Mouse (Mus musculus): ENCODE measurements around the gene Hip1. TPM values are rescaled to one million over a fixed set of nuclear protein-coding genes. Genes with fewer than 3 reads are reported as not detected.
"Not testable (repeated sequence)": the region's sequence is repeated elsewhere in the genome, so short reads cannot be mapped to it uniquely, and the experiment has no call there.

Hip1 gene
- polyA plus RNA-seq, 1 experiment from 2014 or later, result 46.9 TPM

DNA sequence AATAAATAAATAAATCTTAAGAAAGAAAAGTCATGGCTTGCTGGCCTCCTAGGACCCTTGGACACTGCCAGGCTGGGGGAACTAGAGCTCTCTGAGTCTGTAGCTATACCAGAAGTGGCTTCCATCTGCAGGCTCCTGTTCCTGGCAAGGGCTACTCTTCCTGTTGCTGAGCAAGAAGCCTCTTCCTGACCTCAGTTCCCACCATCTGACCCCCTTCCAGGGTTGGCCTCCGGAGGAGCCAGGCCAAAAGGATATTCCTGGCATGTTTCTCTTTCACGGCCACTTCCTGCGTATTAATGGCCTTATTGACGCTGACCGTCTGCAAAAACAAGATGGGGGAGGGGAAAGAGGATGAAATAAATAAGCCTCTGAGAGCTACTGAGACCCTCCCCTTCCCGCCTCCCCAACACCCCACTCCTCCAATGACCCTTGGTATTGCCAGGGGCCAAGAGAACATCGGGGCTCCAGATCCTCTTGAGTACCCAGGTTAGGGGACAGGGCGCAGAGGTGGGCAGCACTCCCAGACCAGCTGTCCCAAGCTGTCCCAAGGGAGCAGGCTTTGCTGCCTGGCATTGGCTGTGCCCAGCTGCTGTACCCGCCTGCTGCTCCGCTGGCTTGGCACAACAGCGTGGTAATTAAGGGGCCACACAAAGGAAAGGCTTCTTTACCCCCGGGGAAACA, 84.6 kb downstream of the Hip1 start:
- WGBS, result 81% methylated on average over 12 of the region's 12 CpGs
- H3K27me3 ChIP-seq (ENCODE audit: control insufficient read depth, insufficient read depth, low read length), result no peaks in the 10 kb centered on the region
- H3K4me3 ChIP-seq (ENCODE audit: low read depth, low read length), result no peak overlapping the region
- no peak overlapping the region for H3K27ac ChIP-seq (ENCODE audit: low read length)
- peaks cover 16% of the 10 kb centered on the region for H3K36me3 ChIP-seq (ENCODE audit: control insufficient read depth, insufficient read depth, low read length)
- no peaks in the 10 kb centered on the region for H3K9me3 ChIP-seq (ENCODE audit: control insufficient read depth, low read depth, low read length)
- H3K4me1 ChIP-seq (ENCODE audit: control insufficient read depth, insufficient read depth, low read length), result no peaks in the 10 kb centered on the region
- ATAC-seq (ENCODE audit: insufficient number of reproducible peaks, insufficient read depth, low FRiP score, low read depth), result peak; percentile 14; the same call in 1 of the 2 replicates
- H3K9ac ChIP-seq (replicated peaks; ENCODE audit: low read depth, low read length), result no peak overlapping the region
- H3K4me2 ChIP-seq (replicated peaks; ENCODE audit: low read depth, low read length), result no peak overlapping the region

DNA sequence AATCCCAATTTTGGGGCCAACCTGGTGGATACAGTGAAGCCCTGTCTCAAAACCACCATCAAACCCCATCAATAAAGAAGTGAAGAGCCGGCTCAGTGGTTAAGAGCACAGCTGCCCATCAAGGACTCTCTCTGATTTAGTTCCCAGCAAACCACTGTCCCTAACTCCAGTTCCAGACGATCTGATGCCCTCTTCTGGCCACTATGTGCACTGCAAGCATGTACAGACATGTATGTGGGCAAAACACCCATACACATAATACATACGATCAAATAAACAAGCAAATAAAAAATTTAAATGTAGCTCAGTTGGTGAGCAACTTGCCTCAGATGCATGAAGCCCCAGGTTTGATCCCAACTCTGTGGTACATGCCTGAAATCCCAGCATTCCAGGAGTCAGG, 85.4 kb downstream of the Hip1 start:
- H3K36me3 ChIP-seq (ENCODE audit: control insufficient read depth, insufficient read depth, low read length), result peaks cover 17% of the 10 kb centered on the region
- no peak overlapping the region for H3K9ac ChIP-seq (replicated peaks; ENCODE audit: low read depth, low read length)
- 77% methylated on average over 3 of the region's 3 CpGs for WGBS
- no peaks in the 10 kb centered on the region for H3K4me1 ChIP-seq (ENCODE audit: control insufficient read depth, insufficient read depth, low read length)
- H3K4me3 ChIP-seq (ENCODE audit: low read depth, low read length), result no peak overlapping the region
- no peak overlapping the region for H3K27ac ChIP-seq (ENCODE audit: low read length)
- ATAC-seq (ENCODE audit: insufficient number of reproducible peaks, insufficient read depth, low FRiP score, low read depth), result no peak
- no peak overlapping the region for H3K4me2 ChIP-seq (replicated peaks; ENCODE audit: low read depth, low read length)
- no peaks in the 10 kb centered on the region for H3K9me3 ChIP-seq (ENCODE audit: control insufficient read depth, low read depth, low read length)
- no peaks in the 10 kb centered on the region for H3K27me3 ChIP-seq (ENCODE audit: control insufficient read depth, insufficient read depth, low read length)

DNA sequence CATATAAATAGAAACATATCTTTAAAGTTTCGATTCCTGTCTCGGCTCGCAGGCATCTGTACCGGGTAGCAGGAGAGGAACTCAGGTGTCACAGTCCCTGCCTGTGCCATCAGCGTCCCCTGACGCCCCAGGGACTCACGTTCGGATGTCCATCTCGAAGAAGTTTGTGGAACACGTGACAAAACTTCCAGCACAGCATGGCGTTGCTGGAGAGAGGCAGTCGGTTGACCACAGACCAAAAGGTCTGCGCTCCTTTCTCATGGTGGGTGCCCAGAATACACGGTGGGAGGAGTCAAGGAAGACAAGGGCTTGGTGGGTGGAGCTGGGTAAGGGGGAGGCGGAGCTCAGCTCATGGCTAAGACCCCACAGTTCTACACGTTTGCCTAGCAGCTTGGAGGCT, 87.0 kb downstream of the Hip1 start:
- ATAC-seq (ENCODE audit: insufficient number of reproducible peaks, insufficient read depth, low FRiP score, low read depth), result no peak
- H3K9ac ChIP-seq (replicated peaks; ENCODE audit: low read depth, low read length), result no peak overlapping the region
- peaks cover 17% of the 10 kb centered on the region for H3K36me3 ChIP-seq (ENCODE audit: control insufficient read depth, insufficient read depth, low read length)
- peaks cover 3% of the 10 kb centered on the region; the same call in 1 of the 2 replicates for H3K9me3 ChIP-seq (ENCODE audit: control insufficient read depth, low read depth, low read length)
- no peak overlapping the region for H3K4me3 ChIP-seq (ENCODE audit: low read depth, low read length)
- 91% methylated on average over 16 of the region's 16 CpGs for WGBS
- no peaks in the 10 kb centered on the region for H3K4me1 ChIP-seq (ENCODE audit: control insufficient read depth, insufficient read depth, low read length)
- no peak overlapping the region for H3K4me2 ChIP-seq (replicated peaks; ENCODE audit: low read depth, low read length)
- no peak overlapping the region for H3K27ac ChIP-seq (ENCODE audit: low read length)
- H3K27me3 ChIP-seq (ENCODE audit: control insufficient read depth, insufficient read depth, low read length), result no peaks in the 10 kb centered on the region

DNA sequence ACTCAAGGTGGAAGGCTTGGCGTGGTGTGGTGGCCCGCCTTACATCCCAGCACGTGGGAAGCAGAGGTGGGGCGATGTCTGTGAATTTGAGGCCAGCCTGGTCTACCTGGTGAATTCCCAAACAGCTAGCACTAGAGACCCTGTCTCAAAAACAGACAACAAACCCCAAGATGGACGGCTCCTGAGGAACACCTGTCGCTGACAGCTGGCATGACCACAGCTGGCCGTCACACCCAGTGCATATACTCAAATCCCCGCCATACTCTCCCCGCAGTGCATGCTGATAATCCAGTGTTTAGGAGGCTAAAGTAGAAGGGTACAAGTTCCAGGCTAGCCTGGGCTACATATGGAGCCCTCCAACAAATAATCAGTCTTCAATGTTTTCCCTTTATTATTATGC, 88.4 kb downstream of the Hip1 start:
- WGBS, result 96% methylated on average over 9 of the region's 9 CpGs
- H3K27ac ChIP-seq (ENCODE audit: low read length), result no peak overlapping the region
- no peak overlapping the region for H3K9ac ChIP-seq (replicated peaks; ENCODE audit: low read depth, low read length)
- H3K9me3 ChIP-seq (ENCODE audit: control insufficient read depth, low read depth, low read length), result peaks cover 3% of the 10 kb centered on the region; the same call in 1 of the 2 replicates
- no peak overlapping the region for H3K4me3 ChIP-seq (ENCODE audit: low read depth, low read length)
- H3K36me3 ChIP-seq (ENCODE audit: control insufficient read depth, insufficient read depth, low read length), result peaks cover 17% of the 10 kb centered on the region
- no peak for ATAC-seq (ENCODE audit: insufficient number of reproducible peaks, insufficient read depth, low FRiP score, low read depth)
- no peaks in the 10 kb centered on the region for H3K4me1 ChIP-seq (ENCODE audit: control insufficient read depth, insufficient read depth, low read length)
- no peaks in the 10 kb centered on the region for H3K27me3 ChIP-seq (ENCODE audit: control insufficient read depth, insufficient read depth, low read length)
- H3K4me2 ChIP-seq (replicated peaks; ENCODE audit: low read depth, low read length), result no peak overlapping the region

DNA sequence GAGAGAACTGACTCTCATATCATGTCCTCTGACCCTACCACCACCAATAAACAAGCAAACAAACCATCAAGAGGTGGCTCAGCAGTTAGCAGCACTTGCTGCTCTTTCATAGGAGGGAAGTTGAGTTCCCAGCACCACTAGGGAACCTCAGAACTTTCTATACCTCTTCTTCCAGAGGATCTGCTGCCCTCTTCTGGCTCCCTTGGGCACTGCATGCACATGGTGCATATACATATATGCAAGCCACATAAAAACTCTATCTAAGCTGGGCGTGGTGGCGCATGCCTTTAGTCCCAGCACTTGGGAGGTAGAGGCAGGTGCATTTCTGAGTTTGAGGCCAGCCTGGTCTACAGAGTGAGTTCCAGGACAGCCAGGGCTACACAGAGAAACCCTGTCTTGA, 90.7 kb downstream of the Hip1 start:
- H3K9ac ChIP-seq (replicated peaks; ENCODE audit: low read depth, low read length), result no peak overlapping the region

DNA sequence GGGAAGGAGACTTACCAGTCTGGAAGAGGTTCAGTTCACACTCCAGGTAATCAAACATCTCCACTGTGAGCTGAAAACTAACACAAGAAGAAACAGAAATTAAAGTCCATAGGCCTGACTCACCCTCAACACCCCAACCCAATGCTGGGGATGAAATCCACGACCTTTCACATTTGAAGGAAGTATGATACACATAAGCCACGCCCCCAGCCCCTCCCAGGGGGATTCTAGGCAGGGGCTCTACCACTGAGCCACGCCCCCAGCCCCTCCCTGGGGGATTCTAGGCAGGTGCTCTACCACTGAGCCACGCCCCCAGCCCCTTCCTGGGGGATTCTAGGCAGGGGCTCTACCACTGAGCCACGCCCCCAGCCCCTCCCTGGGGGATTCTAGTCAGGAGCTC, 93.4 kb downstream of the Hip1 start:
- not testable (repeated sequence) for H3K4me1 ChIP-seq (ENCODE audit: control insufficient read depth, insufficient read depth, low read length); H3K4me2 ChIP-seq (replicated peaks; ENCODE audit: low read depth, low read length); H3K9me3 ChIP-seq (ENCODE audit: control insufficient read depth, low read depth, low read length); H3K27ac ChIP-seq (ENCODE audit: low read length); H3K4me3 ChIP-seq (ENCODE audit: low read depth, low read length); H3K27me3 ChIP-seq (ENCODE audit: control insufficient read depth, insufficient read depth, low read length); ATAC-seq (ENCODE audit: insufficient number of reproducible peaks, insufficient read depth, low FRiP score, low read depth); H3K9ac ChIP-seq (replicated peaks; ENCODE audit: low read depth, low read length)
- H3K36me3 ChIP-seq (ENCODE audit: control insufficient read depth, insufficient read depth, low read length), result peaks cover 40% of the 10 kb centered on the region
- WGBS, result 87% methylated on average over 5 of the region's 5 CpGs

More for the DNA sequence above, 90.7 kb downstream of the Hip1 start:
- Histone ChIP-seq H3K27me3 (ENCODE audit: control insufficient read depth, insufficient read depth, low read length) (no peaks in the 10 kb centered on the region), H3K27ac (ENCODE audit: low read length) (no peak overlapping the region), H3K4me1 (ENCODE audit: control insufficient read depth, insufficient read depth, low read length) (no peaks in the 10 kb centered on the region), H3K4me3 (ENCODE audit: low read depth, low read length) (no peak overlapping the region), H3K9me3 (ENCODE audit: control insufficient read depth, low read depth, low read length) (peaks cover 3% of the 10 kb centered on the region; the same call in 1 of the 2 replicates), H3K36me3 (ENCODE audit: control insufficient read depth, insufficient read depth, low read length) (peaks cover 38% of the 10 kb centered on the region), H3K4me2 (replicated peaks; ENCODE audit: low read depth, low read length) (no peak overlapping the region)
- no peak for ATAC-seq (ENCODE audit: insufficient number of reproducible peaks, insufficient read depth, low FRiP score, low read depth)
- 98% methylated on average over 2 of the region's 2 CpGs for WGBS

DNA sequence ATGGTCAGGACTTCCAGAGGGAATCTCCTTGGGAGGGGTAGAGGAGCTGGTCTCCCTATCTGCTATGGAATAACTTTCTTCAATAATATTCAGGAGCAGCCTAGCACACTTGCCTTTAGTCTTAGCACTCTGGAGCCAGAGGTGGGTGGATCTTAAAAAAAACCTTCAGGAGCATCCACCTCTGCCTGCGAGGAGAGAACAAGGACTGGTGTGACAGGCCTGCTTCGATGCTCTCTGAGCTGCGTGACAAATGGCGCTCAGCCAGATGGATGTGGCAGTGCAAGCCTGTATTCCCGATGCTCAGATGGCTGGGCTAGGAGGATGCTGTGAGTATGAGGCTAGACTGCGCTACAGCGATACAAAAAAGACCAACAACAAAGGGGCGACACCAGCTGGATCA, 93.8 kb downstream of the Hip1 start:
- H3K9ac ChIP-seq (replicated peaks; ENCODE audit: low read depth, low read length), result no peak overlapping the region
- H3K4me3 ChIP-seq (ENCODE audit: low read depth, low read length), result no peak overlapping the region
- 89% methylated on average over 8 of the region's 8 CpGs for WGBS
- no peak overlapping the region for H3K27ac ChIP-seq (ENCODE audit: low read length)
- ATAC-seq (ENCODE audit: insufficient number of reproducible peaks, insufficient read depth, low FRiP score, low read depth), result no peak
- no peak overlapping the region for H3K4me2 ChIP-seq (replicated peaks; ENCODE audit: low read depth, low read length)
- no peaks in the 10 kb centered on the region for H3K27me3 ChIP-seq (ENCODE audit: control insufficient read depth, insufficient read depth, low read length)
- H3K4me1 ChIP-seq (ENCODE audit: control insufficient read depth, insufficient read depth, low read length), result no peaks in the 10 kb centered on the region
- H3K36me3 ChIP-seq (ENCODE audit: control insufficient read depth, insufficient read depth, low read length), result peaks cover 40% of the 10 kb centered on the region
- H3K9me3 ChIP-seq (ENCODE audit: control insufficient read depth, low read depth, low read length), result peaks cover 3% of the 10 kb centered on the region; the same call in 1 of the 2 replicates

DNA sequence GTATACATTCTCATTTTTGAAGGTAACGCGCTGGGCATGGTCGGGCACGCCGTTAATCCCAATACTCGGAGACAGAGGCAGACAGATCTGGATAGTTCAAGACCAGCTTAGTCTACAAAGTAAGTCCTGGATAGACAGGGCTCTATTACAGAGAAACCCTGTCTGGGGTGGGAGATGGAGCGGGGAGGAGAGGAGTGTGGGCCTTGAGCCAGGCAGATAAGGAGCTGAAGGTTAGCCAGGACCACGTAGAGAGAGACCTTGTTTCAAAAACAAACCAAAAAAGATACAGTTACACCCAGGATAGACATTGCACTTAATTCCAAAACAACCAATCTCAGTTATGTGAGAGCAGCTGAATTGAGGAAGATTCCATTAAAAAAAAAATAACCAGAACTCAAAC, 99.2 kb downstream of the Hip1 start:
- 92% methylated on average over 8 of the region's 8 CpGs for WGBS
- Histone ChIP-seq H3K9me3 (ENCODE audit: control insufficient read depth, low read depth, low read length) (no peaks in the 10 kb centered on the region), H3K4me3 (ENCODE audit: low read depth, low read length) (no peak overlapping the region), H3K36me3 (ENCODE audit: control insufficient read depth, insufficient read depth, low read length) (peaks cover 32% of the 10 kb centered on the region), H3K4me2 (replicated peaks; ENCODE audit: low read depth, low read length) (no peak overlapping the region), H3K27me3 (ENCODE audit: control insufficient read depth, insufficient read depth, low read length) (no peaks in the 10 kb centered on the region), H3K4me1 (ENCODE audit: control insufficient read depth, insufficient read depth, low read length) (no peaks in the 10 kb centered on the region), H3K9ac (replicated peaks; ENCODE audit: low read depth, low read length) (no peak overlapping the region), H3K27ac (ENCODE audit: low read length) (no peak overlapping the region)
- no peak for ATAC-seq (ENCODE audit: insufficient number of reproducible peaks, insufficient read depth, low FRiP score, low read depth)

DNA sequence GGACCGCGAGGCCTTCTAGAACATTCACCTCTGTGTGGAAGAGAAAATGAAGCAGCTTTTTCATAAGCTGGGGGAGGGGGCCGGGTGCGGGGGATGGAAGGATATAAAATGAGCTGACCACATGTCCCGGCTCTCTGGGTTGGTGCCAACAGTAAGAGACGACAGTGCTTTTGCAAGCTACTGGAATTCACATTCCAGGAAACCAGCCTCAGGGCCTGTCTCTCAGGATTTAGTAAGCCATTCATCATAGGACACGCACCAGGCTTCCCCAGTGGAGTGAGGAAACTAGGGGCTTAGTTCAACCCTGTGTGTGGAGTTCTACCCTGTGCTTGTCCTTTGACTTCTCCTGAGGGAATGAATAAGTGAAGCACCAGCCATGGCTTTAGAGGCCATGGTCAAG, 102.5 kb downstream of the Hip1 start:
- 0 out of 2 replicates have a peak, but pooled peaks have one; percentile 33 for ATAC-seq (ENCODE audit: insufficient number of reproducible peaks, insufficient read depth, low FRiP score, low read depth)
- Histone ChIP-seq H3K9ac (replicated peaks; ENCODE audit: low read depth, low read length) (no peak overlapping the region), H3K27ac (ENCODE audit: low read length) (no peak overlapping the region), H3K4me1 (ENCODE audit: control insufficient read depth, insufficient read depth, low read length) (no peaks in the 10 kb centered on the region), H3K27me3 (ENCODE audit: control insufficient read depth, insufficient read depth, low read length) (no peaks in the 10 kb centered on the region), H3K4me2 (replicated peaks; ENCODE audit: low read depth, low read length) (no peak overlapping the region), H3K4me3 (ENCODE audit: low read depth, low read length) (no peak overlapping the region), H3K36me3 (ENCODE audit: control insufficient read depth, insufficient read depth, low read length) (peaks cover 9% of the 10 kb centered on the region), H3K9me3 (ENCODE audit: control insufficient read depth, low read depth, low read length) (no peaks in the 10 kb centered on the region)
- 61% methylated on average over 7 of the region's 7 CpGs for WGBS
